In the genomic region with DNA sequence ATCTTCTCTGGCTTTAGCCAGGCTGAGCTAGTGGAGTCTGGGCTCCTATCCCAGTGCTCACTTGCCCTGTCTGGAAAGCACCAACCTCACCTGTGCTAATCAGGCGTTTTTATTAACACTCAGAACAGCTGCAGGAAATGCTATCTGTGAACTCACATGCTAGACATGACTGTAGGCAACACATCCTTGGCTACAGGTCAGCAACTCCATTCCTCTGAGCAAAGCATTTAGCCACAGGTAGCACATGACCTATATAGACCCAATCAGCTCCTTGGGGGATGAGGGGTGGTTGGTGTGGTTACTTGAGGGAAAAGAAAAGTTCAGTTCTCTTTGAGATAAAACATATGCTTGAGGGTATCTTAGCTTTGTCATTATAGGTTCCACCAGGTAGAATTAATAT, we compare ENCODE assay signal across 27 mouse cellular contexts.
"Had no signal": no experiment of that assay in that cellular context is flagged by ENCODE, and none has a peak within 500 bp of the region (broad histone marks: within the 10 kb centered on the region; RNA-seq: fewer than 3 reads in every experiment).

No protein-coding gene starts in this region.

- H3K4me3 ChIP-seq: gastrocnemius, adult 2 months; heart, embryonic 10.5 days; heart, embryonic 12.5 days; hindbrain, embryonic 10.5 days; hindbrain, embryonic 12.5 days; intestine, embryonic 15.5 days; layer of hippocampus, adult 2 months; left cerebral cortex, adult 2 months; limb, embryonic 10.5 days; limb, embryonic 12.5 days had no signal

- DNase-seq: gastrocnemius, adult 2 months; gastrocnemius, postnatal 10 days; gastrocnemius, postnatal 25 days; heart, adult 18-20 months; heart, postnatal 10 days; heart, postnatal 4 days; kidney, adult 18-20 months; kidney, adult 8-10 months; kidney, postnatal 10 days; kidney, postnatal 25 days; kidney, postnatal 4 days; liver had no signal

- H3K36me3 ChIP-seq: heart, embryonic 10.5 days; heart, embryonic 12.5 days; hindbrain, embryonic 10.5 days; hindbrain, embryonic 12.5 days; intestine, embryonic 15.5 days; limb, embryonic 10.5 days; limb, embryonic 12.5 days had no signal

- ATAC-seq: hindbrain, embryonic 16.5 days; inflammation-experienced regulatory T-cells, adult 6 months; intestine, embryonic 15.5 days; intestine, postnatal 0 days had no signal

- H3K9ac ChIP-seq: heart, embryonic 12.5 days; hindbrain, embryonic 12.5 days; hindbrain, embryonic 14.5 days; intestine, embryonic 15.5 days; limb, embryonic 12.5 days; liver, embryonic 14.5 days had no signal

- H3K27ac ChIP-seq: gastrocnemius, adult 2 months; heart, embryonic 10.5 days; hindbrain, embryonic 10.5 days; hindbrain, embryonic 12.5 days; hindbrain, embryonic 14.5 days; intestine, embryonic 15.5 days; layer of hippocampus, adult 2 months; left cerebral cortex, adult 2 months; limb, embryonic 10.5 days; limb, embryonic 12.5 days; liver, embryonic 14.5 days had no signal

- H3K4me2 ChIP-seq: heart, embryonic 12.5 days; hindbrain, embryonic 12.5 days; hindbrain, embryonic 14.5 days; intestine, embryonic 15.5 days; limb, embryonic 12.5 days; liver, embryonic 11.5 days had no signal

- H3K27me3 ChIP-seq: hindbrain, embryonic 12.5 days; intestine, embryonic 15.5 days had no signal

- H3K4me1 ChIP-seq: hindbrain, embryonic 10.5 days; hindbrain, embryonic 12.5 days; intestine, embryonic 15.5 days; limb, embryonic 10.5 days; limb, embryonic 12.5 days had no signal

- H3K9me3 ChIP-seq: heart, embryonic 10.5 days; heart, embryonic 12.5 days; hindbrain, embryonic 10.5 days; hindbrain, embryonic 12.5 days; intestine, embryonic 15.5 days; limb, embryonic 10.5 days; limb, embryonic 12.5 days had no signal
